Mouse (Mus musculus): ENCODE measurements around the gene E130114P18Rik. TPM values are rescaled to one million over a fixed set of nuclear protein-coding genes. Genes with fewer than 3 reads are reported as not detected.

Gene E130114P18Rik
- polyA plus RNA-seq, 1 experiment: 14.9 TPM

GRCm38 (mm10) chr4:97767516-97767915 lies 10.4 kb downstream of the E130114P18Rik start:
- TF ChIP-seq POLR2A (IDR thresholded peaks at IDR 0.05; ENCODE audit: borderline replicate concordance, insufficient read depth, low read length): no peak
- WGBS: 87% methylated on average over 5 of the region's 5 CpGs
- Histone ChIP-seq H3K4me1 (ENCODE audit: control insufficient read depth, insufficient read depth, low read length) (no peaks in the 10 kb centered on the region), H3K27me3 (ENCODE audit: control insufficient read depth, insufficient read depth, low read length) (no peaks in the 10 kb centered on the region), H3K4me3 (replicated peaks; ENCODE audit: insufficient read depth, low read depth, low read length) (no peak overlapping the region), H3K27ac (ENCODE audit: insufficient read depth, low read length) (no peak overlapping the region)
- DNase-seq: no peak

DNA sequence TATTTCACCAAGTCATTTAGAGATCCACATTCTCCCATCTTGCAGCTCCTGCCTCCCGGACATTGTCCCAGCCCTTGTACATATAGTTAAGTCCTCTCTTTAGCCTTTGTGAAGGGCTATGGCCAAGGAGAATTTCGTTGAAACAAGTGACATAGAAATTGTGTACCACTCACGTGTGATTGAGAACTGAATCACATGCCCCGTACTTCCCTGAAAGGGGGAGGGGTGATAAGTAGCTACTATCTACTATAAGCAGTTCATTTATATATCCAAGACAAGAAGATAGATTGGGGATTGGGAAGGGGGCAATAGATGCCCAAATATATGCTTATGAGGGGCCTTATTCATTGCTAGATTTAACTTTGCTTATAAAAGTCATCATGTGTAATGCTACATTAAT lies 10.9 kb downstream of the E130114P18Rik start:
- 80% methylated on average over 4 of the region's 4 CpGs for WGBS
- Histone ChIP-seq H3K4me1 (ENCODE audit: control insufficient read depth, insufficient read depth, low read length) (no peaks in the 10 kb centered on the region), H3K27me3 (ENCODE audit: control insufficient read depth, insufficient read depth, low read length) (no peaks in the 10 kb centered on the region), H3K27ac (ENCODE audit: insufficient read depth, low read length) (no peak overlapping the region), H3K4me3 (replicated peaks; ENCODE audit: insufficient read depth, low read depth, low read length) (no peak overlapping the region)
- TF ChIP-seq POLR2A (IDR thresholded peaks at IDR 0.05; ENCODE audit: borderline replicate concordance, insufficient read depth, low read length) (no peak), CTCF (IDR thresholded peaks at IDR 0.05; ENCODE audit: borderline replicate concordance, insufficient read depth, low read depth, low read length) (no peak)
- no peak for DNase-seq

GRCm38 (mm10) chr4:97766100-97766499 lies 11.8 kb downstream of the E130114P18Rik start:
- Histone ChIP-seq H3K27me3 (ENCODE audit: control insufficient read depth, insufficient read depth, low read length) (no peaks in the 10 kb centered on the region), H3K4me1 (ENCODE audit: control insufficient read depth, insufficient read depth, low read length) (no peaks in the 10 kb centered on the region), H3K27ac (ENCODE audit: insufficient read depth, low read length) (no peak overlapping the region), H3K4me3 (replicated peaks; ENCODE audit: insufficient read depth, low read depth, low read length) (no peak overlapping the region)
- 97% methylated on average over 3 of the region's 3 CpGs for WGBS
- DNase-seq: no peak
- TF ChIP-seq CTCF (IDR thresholded peaks at IDR 0.05; ENCODE audit: borderline replicate concordance, insufficient read depth, low read depth, low read length) (no peak), POLR2A (IDR thresholded peaks at IDR 0.05; ENCODE audit: borderline replicate concordance, insufficient read depth, low read length) (no peak)

DNA sequence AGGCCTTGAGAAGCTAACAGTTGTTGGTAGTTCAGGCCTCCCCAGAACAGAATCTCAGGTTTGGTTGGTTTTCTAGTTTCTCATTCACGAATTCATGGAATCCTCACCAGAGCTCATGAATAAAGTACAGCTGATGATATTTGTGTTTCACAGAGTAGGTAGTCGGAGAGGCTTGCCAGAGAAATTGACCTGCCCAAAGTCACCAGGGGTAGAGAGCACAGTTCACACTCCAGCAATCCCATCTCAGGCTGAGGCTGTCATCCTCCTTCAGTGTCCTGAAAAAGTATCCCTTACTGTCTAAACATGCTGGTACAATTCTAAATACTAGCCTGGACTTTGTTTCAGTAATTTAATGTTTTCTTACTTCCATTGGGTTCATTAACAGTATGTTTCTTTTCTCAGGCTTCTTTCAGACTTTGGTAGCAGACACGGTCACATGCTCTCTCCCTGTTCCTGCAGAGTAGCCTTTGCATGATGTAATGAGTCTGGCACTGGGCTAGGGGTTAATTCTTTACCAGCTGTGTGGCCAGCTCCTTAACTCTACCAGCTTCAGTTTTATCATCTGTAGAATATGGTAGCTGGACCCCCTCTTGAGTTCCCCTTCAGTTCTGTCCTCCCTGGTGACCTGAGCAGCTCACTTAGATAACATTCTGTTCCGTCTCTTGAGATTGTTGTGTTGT lies 12.4 kb downstream of the E130114P18Rik start:
- Histone ChIP-seq H3K27me3 (ENCODE audit: control insufficient read depth, insufficient read depth, low read length) (no peaks in the 10 kb centered on the region), H3K27ac (ENCODE audit: insufficient read depth, low read length) (no peak overlapping the region), H3K4me1 (ENCODE audit: control insufficient read depth, insufficient read depth, low read length) (no peaks in the 10 kb centered on the region), H3K4me3 (replicated peaks; ENCODE audit: insufficient read depth, low read depth, low read length) (no peak overlapping the region)
- 87% methylated on average over 4 of the region's 4 CpGs for whole genome bisulfite sequencing
- DNase-seq: no peak
- TF ChIP-seq POLR2A (IDR thresholded peaks at IDR 0.05; ENCODE audit: borderline replicate concordance, insufficient read depth, low read length) (no peak), CTCF (IDR thresholded peaks at IDR 0.05; ENCODE audit: borderline replicate concordance, insufficient read depth, low read depth, low read length) (no peak)

DNA sequence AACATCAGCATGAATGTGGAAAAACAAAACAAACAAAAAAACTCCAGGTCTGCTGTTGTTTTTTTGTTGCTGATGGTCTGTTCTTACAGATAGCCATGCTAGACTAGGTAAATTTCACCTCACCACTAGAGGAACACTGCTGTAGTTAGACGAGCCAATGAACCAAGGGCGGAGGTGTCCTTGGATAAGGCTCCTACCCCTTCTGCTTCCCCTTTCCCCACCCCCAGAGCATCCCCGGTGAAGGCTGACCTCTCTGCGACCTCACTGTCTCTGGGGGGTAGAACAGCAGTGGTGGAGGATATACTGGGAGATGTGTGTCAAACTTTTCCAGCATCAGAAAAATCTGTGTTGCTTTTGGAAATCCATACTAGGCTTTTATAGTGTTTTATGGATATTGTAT lies 13.3 kb downstream of the E130114P18Rik start:
- H3K27ac ChIP-seq (ENCODE audit: insufficient read depth, low read length): no peak overlapping the region
- no peaks in the 10 kb centered on the region for H3K4me1 ChIP-seq (ENCODE audit: control insufficient read depth, insufficient read depth, low read length)
- WGBS: 53% methylated on average over 4 of the region's 4 CpGs
- no peaks in the 10 kb centered on the region for H3K27me3 ChIP-seq (ENCODE audit: control insufficient read depth, insufficient read depth, low read length)
- DNase-seq: no peak
- TF ChIP-seq POLR2A (IDR thresholded peaks at IDR 0.05; ENCODE audit: borderline replicate concordance, insufficient read depth, low read length) (no peak), CTCF (IDR thresholded peaks at IDR 0.05; ENCODE audit: borderline replicate concordance, insufficient read depth, low read depth, low read length) (no peak)
- no peak overlapping the region for H3K4me3 ChIP-seq (replicated peaks; ENCODE audit: insufficient read depth, low read depth, low read length)

GRCm38 (mm10) chr4:97758661-97759060 lies 19.2 kb downstream of the E130114P18Rik start:
- Histone ChIP-seq H3K4me3 (replicated peaks; ENCODE audit: insufficient read depth, low read depth, low read length) (no peak overlapping the region), H3K27ac (ENCODE audit: insufficient read depth, low read length) (no peak overlapping the region; the same call in 1 of the 2 replicates), H3K27me3 (ENCODE audit: control insufficient read depth, insufficient read depth, low read length) (no peaks in the 10 kb centered on the region), H3K4me1 (ENCODE audit: control insufficient read depth, insufficient read depth, low read length) (no peaks in the 10 kb centered on the region)
- TF ChIP-seq CTCF (IDR thresholded peaks at IDR 0.05; ENCODE audit: borderline replicate concordance, insufficient read depth, low read depth, low read length) (no peak), POLR2A (IDR thresholded peaks at IDR 0.05; ENCODE audit: borderline replicate concordance, insufficient read depth, low read length) (no peak)
- DNase-seq: no peak
- WGBS: 62% methylated on average over 3 of the region's 3 CpGs

GRCm38 (mm10) chr4:97757978-97758461 lies 19.9 kb downstream of the E130114P18Rik start:
- no peak for TF ChIP-seq POLR2A (IDR thresholded peaks at IDR 0.05; ENCODE audit: borderline replicate concordance, insufficient read depth, low read length)
- 0 out of 2 replicates have a peak, but pooled peaks have one; percentile 13 for TF ChIP-seq CTCF (IDR thresholded peaks at IDR 0.05; ENCODE audit: borderline replicate concordance, insufficient read depth, low read depth, low read length)
- H3K4me3 ChIP-seq (replicated peaks; ENCODE audit: insufficient read depth, low read depth, low read length): peak overlapping the region; percentile 92
- WGBS: 1% methylated on average over 14 of the region's 14 CpGs
- DNase-seq: peak; percentile 59 to 69
- no peaks in the 10 kb centered on the region for H3K27me3 ChIP-seq (ENCODE audit: control insufficient read depth, insufficient read depth, low read length)
- no peaks in the 10 kb centered on the region for H3K4me1 ChIP-seq (ENCODE audit: control insufficient read depth, insufficient read depth, low read length)
- peak overlapping the region; percentile 90 for H3K27ac ChIP-seq (ENCODE audit: insufficient read depth, low read length)
